Mouse (Mus musculus): Measurements from ENCODE around the gene Ksr1. TPM values are rescaled to one million over a fixed set of nuclear protein-coding genes. Genes with fewer than 3 reads are reported as not detected.

Gene Ksr1
- 16.4 TPM for total RNA-seq (2023)

GRCm38 (mm10) chr11:79146331-79146767, at the start of gene Ksr1:
TSS of gene Ksr1 (minus strand) at chr11:79146407.

DNA sequence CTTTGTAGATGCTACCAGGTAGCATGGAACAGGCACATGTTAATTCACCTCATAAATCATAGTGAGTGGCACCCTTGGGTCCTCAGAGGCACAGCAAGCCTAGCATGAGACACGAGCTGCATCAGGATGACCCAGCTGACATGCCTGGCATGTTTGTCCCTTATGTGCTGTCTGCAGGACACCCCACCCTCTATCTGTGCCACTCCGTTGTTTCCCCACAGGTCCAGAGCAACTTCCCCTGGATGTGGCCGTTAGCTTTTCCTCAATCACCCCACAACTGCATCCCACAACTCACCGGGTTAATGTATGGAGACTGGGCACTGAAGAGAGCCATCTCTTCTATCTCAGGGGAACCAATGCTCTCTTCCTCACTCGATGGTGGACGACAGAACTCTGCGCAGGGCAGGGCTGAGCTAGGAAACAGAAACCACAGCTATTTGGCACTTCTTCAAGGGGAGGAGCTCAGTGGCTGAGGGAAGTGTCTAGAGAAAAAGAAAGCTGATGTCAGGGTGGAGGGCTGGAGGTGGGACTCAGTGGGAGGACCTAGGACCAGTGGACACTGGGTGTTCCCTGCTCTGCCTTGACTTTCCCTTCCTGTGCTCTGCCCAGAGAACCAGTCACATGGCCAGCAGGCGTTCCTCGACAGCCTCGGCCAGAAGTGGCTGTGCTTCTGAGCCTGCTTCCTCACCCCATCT, 161.6 kb downstream of the Ksr1 start, which contains the start of gene Lgals9:
TSS of gene Lgals9 (minus strand) at position 464 of the 695 bp plus-strand sequence.

Other genes starting within 250 kb of the Ksr1 start
- not detected for gene Nos2, start 225.6 kb downstream of the Ksr1 start, total RNA-seq (2023)
- gene Lgals9, start 161.5 kb downstream of the Ksr1 start, total RNA-seq (2023), result 110 TPM
- 167 TPM for gene Wsb1, start 108.3 kb upstream of the Ksr1 start, total RNA-seq (2023)
- gene Gm9964, start 150.5 kb upstream of the Ksr1 start, total RNA-seq (2023), result 3.7 TPM
- gene Nf1, start 193.3 kb upstream of the Ksr1 start, total RNA-seq (2023), result 22.9 TPM